Mouse (Mus musculus) layer of hippocampus, adult 2 months (tissue): ENCODE data around the gene Lin9. TPM values are rescaled to one million over a fixed set of nuclear protein-coding genes. Genes with fewer than 3 reads are reported as not detected.

Experiments
- DNase-seq, 2 experiments: peaks; one replicate each; pipeline ENCODE4 v3.0.0; 2022; ENCODE audit warnings: low spot score in 2 of 2
- H3K27ac ChIP-seq: fragments of 200-600 bp; 2 replicates; pipeline ENCODE4 v1.8.1; 2022
- H3K4me3 ChIP-seq: fragments of 200-600 bp; 2 replicates; pipeline ENCODE4 v1.8.1; 2022; ENCODE audit warnings: mild to moderate bottlenecking
- CTCF ChIP-seq: fragments of 200-600 bp; conservative IDR thresholded peaks from 2 replicates; pipeline ENCODE4 v1.8.1; 2022; ENCODE audit warnings: antibody characterized with exemption, mild to moderate bottlenecking, moderate library complexity
- total RNA-seq, 2 experiments: library from RNA; stranded (reverse); gene quantifications; 2 replicates each; pipeline ENCODE4 v1.2.3; 2021

Lin9 gene
- total RNA-seq, 2 experiments from 2014 or later: 4.7 to 4.8 TPM

GRCm38 (mm10) chr1:180719483-180719882 lies 78.5 kb downstream of the Lin9 start:
- no peak for TF ChIP-seq CTCF
- H3K27ac ChIP-seq: no peak overlapping the region
- no peak for DNase-seq
- no peak overlapping the region for H3K4me3 ChIP-seq

GRCm38 (mm10) chr1:180719951-180720689 lies 79.2 kb downstream of the Lin9 start:
- no peak overlapping the region for H3K27ac ChIP-seq
- no peak overlapping the region for H3K4me3 ChIP-seq
- peak; percentile 32 to 85 for DNase-seq
- peak; percentile 95 for TF ChIP-seq CTCF

GRCm38 (mm10) chr1:180722608-180723007 lies 81.7 kb downstream of the Lin9 start:
- Histone ChIP-seq H3K27ac (no peak overlapping the region), H3K4me3 (no peak overlapping the region)
- TF ChIP-seq CTCF: no peak
- DNase-seq: no peak

GRCm38 (mm10) chr1:180723701-180724238 lies 82.8 kb downstream of the Lin9 start:
- DNase-seq: no peak
- no peak overlapping the region for H3K27ac ChIP-seq
- TF ChIP-seq CTCF: no peak
- H3K4me3 ChIP-seq: no peak overlapping the region

- DNase-seq: peak; percentile 85 to 92
- Histone ChIP-seq H3K27ac (peak within 1 kb of the TSS; percentile 92), H3K4me3 (peak within 1 kb of the TSS; percentile 96)
- peak; percentile 48 for TF ChIP-seq CTCF
Measured at GRCm38 (mm10) chr1:180725704-180726179, 84.8 kb downstream of the Lin9 start, which contains the start of gene Acbd3. Gene Acbd3 (plus strand): TSS chr1:180726043.

- no peak for TF ChIP-seq CTCF
- Histone ChIP-seq H3K4me3 (peak overlapping the region; percentile 96), H3K27ac (peak overlapping the region; percentile 92)
- peak in 1 of 2 experiments; percentile 17 for DNase-seq
Measured at GRCm38 (mm10) chr1:180726183-180726582, 85.2 kb downstream of the Lin9 start.

GRCm38 (mm10) chr1:180729231-180729630 lies 88.3 kb downstream of the Lin9 start:
- DNase-seq: no peak
- no peak overlapping the region for H3K27ac ChIP-seq
- H3K4me3 ChIP-seq: no peak overlapping the region
- TF ChIP-seq CTCF: no peak

Other genes starting within 250 kb of the Lin9 start
- gene Stum, start 157.6 kb upstream of the Lin9 start, total RNA-seq: 100 to 1,000 TPM; 298 to 309 TPM
- 100 to 1,000 TPM; 122 to 153 TPM for gene Parp1, start 72.2 kb upstream of the Lin9 start, total RNA-seq
- not detected for gene Mixl1, start 55.9 kb downstream of the Lin9 start, total RNA-seq
- 10 to 100 TPM; 32.6 to 34.4 TPM for gene Acbd3, start 84.9 kb downstream of the Lin9 start, total RNA-seq
- gene H3f3a, start 172.8 kb downstream of the Lin9 start, total RNA-seq: 100 to 1,000 TPM; 319 to 351 TPM
- 10 to 100 TPM; 22.9 TPM for gene Sde2, start 210.0 kb downstream of the Lin9 start, total RNA-seq